Mouse (Mus musculus): ENCODE results near the gene Tppp2. TPM values are rescaled to one million over a fixed set of nuclear protein-coding genes. Genes with fewer than 3 reads are reported as not detected.
A peak's percentile ranks its signal among the peaks of the same experiment; 100 is the strongest.

Tppp2 gene
- polyA plus RNA-seq, 1 experiment from 2014 or later: not detected

- Histone ChIP-seq H3K27ac (replicated peaks) (no peak overlapping the region), H3K9ac (replicated peaks) (no peak overlapping the region), H3K4me2 (replicated peaks) (no peak overlapping the region), H3K27me3 (no peaks in the 10 kb centered on the region), H3K4me1 (no peaks in the 10 kb centered on the region), H3K4me3 (no peak overlapping the region), H3K36me3 (peaks cover 47% of the 10 kb centered on the region), H3K9me3 (no peaks in the 10 kb centered on the region)
- no peak for ATAC-seq (replicated peaks)
- WGBS: 72% methylated on average over 3 of the region's 3 CpGs
Measured at GRCm38 (mm10) chr14:51893809-51894208, 24.4 kb upstream of the Tppp2 start.

DNA sequence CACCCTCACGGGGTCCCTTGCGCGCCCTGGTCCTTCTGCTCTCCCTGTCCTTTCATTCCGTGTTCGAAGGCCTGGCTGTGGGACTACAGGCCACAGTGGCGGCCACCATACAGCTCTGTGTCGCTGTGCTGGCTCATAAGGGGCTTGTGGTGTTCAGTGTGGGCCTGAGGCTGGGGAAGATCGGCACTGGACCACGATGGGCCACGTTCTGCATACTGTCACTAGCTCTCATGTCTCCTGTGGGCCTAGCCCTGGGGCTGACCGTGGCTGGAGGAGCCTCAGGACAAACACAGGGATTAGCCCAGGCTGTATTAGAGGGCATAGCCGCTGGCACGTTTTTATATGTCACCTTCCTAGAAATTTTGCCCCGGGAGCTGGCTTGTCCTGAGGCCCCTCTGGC is 23.2 kb upstream of the Tppp2 start:
- Histone ChIP-seq H3K4me3 (no peak overlapping the region), H3K27ac (replicated peaks) (no peak overlapping the region), H3K27me3 (no peaks in the 10 kb centered on the region), H3K9ac (replicated peaks) (no peak overlapping the region), H3K36me3 (peaks cover 35% of the 10 kb centered on the region), H3K4me1 (no peaks in the 10 kb centered on the region), H3K4me2 (replicated peaks) (no peak overlapping the region), H3K9me3 (no peaks in the 10 kb centered on the region)
- 83% methylated on average over 14 of the region's 14 CpGs for WGBS
- no peak for ATAC-seq (replicated peaks)

GRCm38 (mm10) chr14:51896019-51896418 is 22.2 kb upstream of the Tppp2 start:
- no peak overlapping the region for H3K9ac ChIP-seq (replicated peaks)
- H3K4me2 ChIP-seq (replicated peaks): no peak overlapping the region
- H3K9me3 ChIP-seq: no peaks in the 10 kb centered on the region
- H3K36me3 ChIP-seq: peaks cover 25% of the 10 kb centered on the region
- no peaks in the 10 kb centered on the region for H3K4me1 ChIP-seq
- H3K27ac ChIP-seq (replicated peaks): no peak overlapping the region
- no peak overlapping the region for H3K4me3 ChIP-seq
- ATAC-seq (replicated peaks): no peak
- no peaks in the 10 kb centered on the region for H3K27me3 ChIP-seq
- WGBS: 86% methylated on average over 6 of the region's 6 CpGs

- Histone ChIP-seq H3K4me2 (replicated peaks) (no peak overlapping the region), H3K9me3 (no peaks in the 10 kb centered on the region), H3K9ac (replicated peaks) (no peak overlapping the region), H3K27me3 (no peaks in the 10 kb centered on the region), H3K4me3 (no peak overlapping the region), H3K4me1 (no peaks in the 10 kb centered on the region), H3K36me3 (peaks cover 19% of the 10 kb centered on the region), H3K27ac (replicated peaks) (no peak overlapping the region)
- 58% methylated on average over 8 of the region's 8 CpGs for WGBS
- no peak for ATAC-seq (replicated peaks)
Measured at GRCm38 (mm10) chr14:51896539-51897170, 21.6 kb upstream of the Tppp2 start.

GRCm38 (mm10) chr14:51899351-51899750 is 18.9 kb upstream of the Tppp2 start:
- H3K9ac ChIP-seq (replicated peaks): no peak overlapping the region
- H3K27me3 ChIP-seq: no peaks in the 10 kb centered on the region
- peaks cover 9% of the 10 kb centered on the region; the same call in 1 of the 2 replicates for H3K36me3 ChIP-seq
- 84% methylated on average over 1 of the region's 1 CpGs for WGBS
- no peak for ATAC-seq (replicated peaks)
- H3K4me3 ChIP-seq: no peak overlapping the region
- H3K4me2 ChIP-seq (replicated peaks): no peak overlapping the region
- H3K27ac ChIP-seq (replicated peaks): no peak overlapping the region
- H3K9me3 ChIP-seq: no peaks in the 10 kb centered on the region
- H3K4me1 ChIP-seq: 0 out of 2 replicates have a peak, but pooled peaks cover 2% of the 10 kb centered on the region

DNA sequence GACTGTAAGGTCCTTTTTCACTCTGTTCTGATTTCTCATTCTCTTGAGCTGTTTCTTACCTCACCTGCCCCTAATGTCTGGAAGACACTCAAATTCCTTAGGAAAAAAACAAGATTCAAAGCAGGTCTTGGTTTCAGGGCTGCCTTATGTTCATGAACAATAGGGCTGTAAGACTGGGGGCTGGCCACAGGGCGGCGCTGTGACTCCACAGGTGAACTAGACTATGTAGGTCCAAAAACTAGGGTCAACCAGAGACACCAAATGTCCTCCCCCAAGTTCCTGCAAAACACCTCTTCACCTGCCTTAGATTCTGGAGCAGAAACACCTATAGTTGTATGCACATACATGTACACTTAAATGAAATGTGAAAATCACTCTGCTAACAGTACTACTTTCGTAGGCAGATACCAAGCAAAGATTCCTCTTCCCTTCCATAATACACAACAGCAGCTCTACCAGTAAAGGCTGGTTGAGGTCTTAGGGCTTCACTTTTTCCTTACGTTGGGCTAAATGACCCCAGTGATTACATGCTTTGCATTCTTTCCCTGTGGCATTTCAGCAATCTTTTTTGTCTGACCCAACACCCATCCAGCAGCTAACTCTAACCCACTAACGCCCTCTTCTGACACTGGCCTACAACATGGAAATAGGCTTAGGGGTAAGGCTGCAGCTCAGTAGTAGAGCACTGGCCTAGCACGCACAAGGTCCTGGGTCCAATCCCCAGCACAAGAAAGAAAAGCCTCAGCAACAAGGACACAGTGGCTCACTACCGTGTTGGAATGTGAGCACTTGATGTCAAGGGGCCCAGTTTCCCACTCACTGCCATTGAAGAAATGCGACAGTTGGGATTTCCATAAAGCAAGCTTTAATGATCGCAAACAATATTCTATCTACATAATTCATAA is 15.2 kb upstream of the Tppp2 start:
- Histone ChIP-seq H3K9me3 (no peaks in the 10 kb centered on the region), H3K27me3 (no peaks in the 10 kb centered on the region), H3K4me1 (0 out of 2 replicates have a peak, but pooled peaks cover 2% of the 10 kb centered on the region), H3K9ac (replicated peaks) (no peak overlapping the region), H3K27ac (replicated peaks) (no peak overlapping the region), H3K4me3 (no peak overlapping the region), H3K36me3 (no peaks in the 10 kb centered on the region), H3K4me2 (replicated peaks) (no peak overlapping the region)
- 55% methylated on average over 9 of the region's 9 CpGs for WGBS
- ATAC-seq (replicated peaks): peak; percentile 45

GRCm38 (mm10) chr14:51903782-51904181 is 14.4 kb upstream of the Tppp2 start:
- H3K27ac ChIP-seq (replicated peaks): no peak overlapping the region
- peak; percentile 41; the same call in 1 of the 2 replicates for ATAC-seq (replicated peaks)
- WGBS: 93% methylated on average over 9 of the region's 9 CpGs

GRCm38 (mm10) chr14:51904706-51905105 is 13.5 kb upstream of the Tppp2 start:
- no peak overlapping the region for H3K27ac ChIP-seq (replicated peaks)
- H3K36me3 ChIP-seq: no peaks in the 10 kb centered on the region
- WGBS: 70% methylated on average over 7 of the region's 7 CpGs
- ATAC-seq (replicated peaks): 0 out of 2 replicates have a peak, but pooled peaks have one; percentile 18
- H3K4me3 ChIP-seq: no peak overlapping the region
- H3K9me3 ChIP-seq: no peaks in the 10 kb centered on the region
- 0 out of 2 replicates have a peak, but pooled peaks cover 2% of the 10 kb centered on the region for H3K4me1 ChIP-seq
- H3K27me3 ChIP-seq: no peaks in the 10 kb centered on the region
- no peak overlapping the region for H3K4me2 ChIP-seq (replicated peaks)
- H3K9ac ChIP-seq (replicated peaks): no peak overlapping the region

More at GRCm38 (mm10) chr14:51903782-51904181, 14.4 kb upstream of the Tppp2 start:
- Histone ChIP-seq H3K27me3 (no peaks in the 10 kb centered on the region), H3K4me1 (0 out of 2 replicates have a peak, but pooled peaks cover 2% of the 10 kb centered on the region), H3K9ac (replicated peaks) (no peak overlapping the region), H3K4me3 (no peak overlapping the region), H3K36me3 (no peaks in the 10 kb centered on the region), H3K4me2 (replicated peaks) (no peak overlapping the region), H3K9me3 (no peaks in the 10 kb centered on the region)

DNA sequence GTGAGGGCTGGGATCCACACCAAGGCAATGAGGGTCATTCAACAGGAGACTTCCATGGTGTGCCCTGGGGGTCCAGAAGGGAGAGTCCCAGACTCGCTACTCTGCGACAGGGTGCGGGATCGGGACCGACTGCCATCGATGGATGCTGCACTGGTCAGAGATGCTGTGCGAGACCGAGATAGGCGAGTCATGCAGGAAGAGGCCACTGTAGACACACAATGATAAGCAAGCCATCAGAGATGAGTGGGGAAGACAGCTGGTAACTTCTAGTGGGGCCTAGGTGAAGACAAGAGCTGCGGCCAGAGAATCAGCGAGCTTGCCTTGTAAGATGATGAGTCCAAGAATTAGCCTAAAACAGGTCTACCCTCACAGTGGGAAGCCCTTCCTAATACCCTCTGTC is 12.1 kb upstream of the Tppp2 start:
- Histone ChIP-seq H3K36me3 (no peaks in the 10 kb centered on the region), H3K27me3 (no peaks in the 10 kb centered on the region), H3K9me3 (no peaks in the 10 kb centered on the region), H3K4me2 (replicated peaks) (no peak overlapping the region), H3K4me1 (0 out of 2 replicates have a peak, but pooled peaks cover 2% of the 10 kb centered on the region), H3K27ac (replicated peaks) (no peak overlapping the region), H3K4me3 (no peak overlapping the region), H3K9ac (replicated peaks) (no peak overlapping the region)
- 94% methylated on average over 11 of the region's 11 CpGs for WGBS
- ATAC-seq (replicated peaks): no peak

DNA sequence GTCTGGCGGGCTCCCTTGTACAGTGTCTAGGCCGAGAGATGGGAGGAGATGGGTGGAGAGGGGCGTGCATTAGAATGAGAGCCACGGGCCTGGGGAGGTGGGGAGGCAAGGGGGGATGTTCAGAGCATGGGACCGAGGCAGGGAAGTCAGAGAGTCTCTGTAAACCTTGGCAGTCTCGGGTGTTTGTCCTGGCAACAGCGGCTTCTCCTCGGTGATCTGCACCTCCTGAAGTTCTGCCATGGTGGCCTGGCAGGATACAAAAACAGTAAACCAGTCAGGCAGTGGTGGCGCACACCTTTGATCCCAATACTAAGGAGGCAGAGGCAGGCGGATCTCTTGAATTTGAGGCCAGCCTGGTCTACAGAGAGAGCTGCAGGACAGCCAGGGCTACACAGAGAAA is 6.9 kb upstream of the Tppp2 start:
- H3K36me3 ChIP-seq: no peaks in the 10 kb centered on the region
- no peak overlapping the region for H3K4me3 ChIP-seq
- no peak overlapping the region for H3K4me2 ChIP-seq (replicated peaks)
- no peak overlapping the region for H3K27ac ChIP-seq (replicated peaks)
- no peaks in the 10 kb centered on the region for H3K9me3 ChIP-seq
- H3K4me1 ChIP-seq: peaks cover 22% of the 10 kb centered on the region
- no peaks in the 10 kb centered on the region for H3K27me3 ChIP-seq
- no peak overlapping the region for H3K9ac ChIP-seq (replicated peaks)
- 83% methylated on average over 10 of the region's 10 CpGs for WGBS
- no peak for ATAC-seq (replicated peaks)

- H3K9ac ChIP-seq (replicated peaks): peak overlapping the region; percentile 71
- no peaks in the 10 kb centered on the region for H3K27me3 ChIP-seq
- WGBS: 9% methylated on average over 14 of the region's 14 CpGs
- peak overlapping the region; percentile 90 for H3K27ac ChIP-seq (replicated peaks)
- no peaks in the 10 kb centered on the region for H3K9me3 ChIP-seq
- H3K4me1 ChIP-seq: peaks cover 22% of the 10 kb centered on the region
- peak overlapping the region; percentile 54 for H3K4me3 ChIP-seq
- ATAC-seq (replicated peaks): peak; percentile 42
- peak overlapping the region; percentile 96 for H3K4me2 ChIP-seq (replicated peaks)
- H3K36me3 ChIP-seq: no peaks in the 10 kb centered on the region
Measured at GRCm38 (mm10) chr14:51912391-51913061, 5.7 kb upstream of the Tppp2 start.

All from forebrain, embryonic 15.5 days (tissue).